Mouse (Mus musculus) adrenal gland, adult 2 months (tissue): ENCODE results near the gene Ptpn13. TPM values are rescaled to one million over a fixed set of nuclear protein-coding genes. Genes with fewer than 3 reads are reported as not detected.

Source experiments
- DNase-seq: peaks from one replicate; pipeline ENCODE4 v3.0.0; 2021
- polyA plus RNA-seq: library from polyadenylated mRNA; depleted of rRNA; stranded (reverse); fragments of >200 nt; gene quantifications from 2 replicates; pipeline ENCODE4 v1.2.3, GENCODE M21; 2012
- total RNA-seq, 2 experiments: library from RNA; stranded (reverse); gene quantifications; 2 replicates each; pipeline ENCODE4 v1.2.3; 2021

Ptpn13 gene
- total and polyA plus RNA-seq, 3 experiments: 3.6 to 32.8 (median 21.4) TPM

DNA sequence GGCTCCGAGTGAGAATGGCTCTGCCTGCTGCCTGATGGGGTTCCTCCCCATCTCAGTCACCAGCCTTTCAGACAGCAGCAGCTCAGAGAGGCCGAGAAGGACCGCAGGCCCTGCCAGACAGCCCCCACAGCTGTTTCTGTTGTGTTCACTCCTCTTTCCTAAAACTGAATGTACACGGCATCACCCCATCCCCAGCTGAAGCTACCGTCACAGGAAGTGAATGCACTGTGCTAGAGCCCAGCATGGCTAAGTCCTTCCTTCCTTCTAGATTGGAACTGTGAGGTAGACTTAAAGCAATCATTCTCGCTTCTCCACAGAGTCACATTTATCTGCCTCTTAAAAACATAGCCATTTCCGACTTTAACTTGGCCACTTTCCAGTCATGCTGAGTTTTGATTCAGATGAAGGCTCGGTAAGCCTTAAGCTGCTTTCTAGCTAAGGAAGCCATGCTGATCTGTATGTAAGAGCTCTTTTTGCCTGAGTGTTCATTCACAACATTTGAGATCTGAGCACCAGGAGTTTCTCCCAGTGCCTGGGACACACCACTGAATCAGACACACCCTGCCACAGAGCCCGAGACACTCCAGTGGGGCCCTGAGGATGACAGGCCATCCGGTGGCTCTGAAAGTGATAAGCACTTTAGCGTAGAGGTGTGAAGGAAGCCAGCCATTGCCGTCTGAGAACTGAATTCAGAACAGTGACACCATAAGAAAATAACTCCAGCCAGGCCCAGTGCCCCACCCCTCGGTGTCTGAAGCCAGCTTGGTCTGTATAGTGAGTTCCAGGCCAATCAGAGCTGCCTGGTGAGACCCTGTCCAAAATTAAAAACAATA, 170.6 kb downstream of the Ptpn13 start:
- DNase-seq: no peak

DNA sequence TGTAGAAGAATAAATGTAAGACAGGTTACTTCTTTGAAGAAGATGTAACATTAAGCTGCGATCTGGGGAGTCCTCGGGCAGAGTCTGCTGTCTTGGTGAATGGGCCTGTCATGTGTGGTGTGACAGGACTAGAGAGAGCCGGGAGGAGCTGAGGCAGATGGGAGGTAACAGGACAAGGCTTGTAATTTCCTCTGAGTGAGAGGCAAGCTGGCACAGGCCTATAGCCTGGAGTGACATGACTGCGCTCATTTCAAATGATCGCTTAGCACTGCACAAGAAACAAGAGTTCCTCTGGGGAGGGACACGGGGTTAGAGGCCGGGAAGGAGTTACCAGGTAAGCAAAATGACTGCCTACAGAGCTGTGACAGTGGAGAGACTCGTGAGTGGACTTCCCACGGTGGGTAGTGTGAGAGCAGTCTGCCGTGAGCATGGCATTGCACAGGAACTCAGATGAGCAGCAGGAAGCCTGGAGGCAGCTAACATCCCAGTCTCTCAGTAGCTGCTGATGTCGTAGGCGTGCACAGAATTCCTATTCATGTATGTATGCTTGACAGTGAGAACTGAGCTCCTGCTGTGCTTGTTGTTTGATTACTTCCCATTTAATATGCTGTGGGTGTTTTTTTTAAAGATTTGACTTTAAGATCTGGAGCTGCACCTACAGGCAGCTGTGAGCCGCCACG, 171.6 kb downstream of the Ptpn13 start:
- no peak for DNase-seq

DNA sequence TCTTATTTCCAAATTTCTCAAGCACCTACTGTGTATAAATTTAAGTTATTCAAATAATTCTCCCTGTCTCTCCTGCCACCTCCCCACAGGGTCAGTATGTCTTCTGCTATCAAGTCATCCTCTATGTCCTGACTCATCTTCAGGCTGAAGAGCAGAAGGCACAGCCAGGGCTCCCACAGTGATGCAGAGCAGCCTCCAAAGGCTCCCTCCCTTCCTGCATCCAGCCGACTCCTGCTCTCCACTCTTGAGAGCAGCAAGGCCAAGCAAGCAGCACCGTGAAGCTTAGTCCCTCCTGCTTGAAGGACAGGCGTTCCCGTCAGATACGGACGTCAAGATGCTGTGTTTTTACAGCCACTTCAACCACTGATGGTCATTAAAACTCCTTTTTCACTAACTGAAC, 172.6 kb downstream of the Ptpn13 start:
- no peak for DNase-seq

DNA sequence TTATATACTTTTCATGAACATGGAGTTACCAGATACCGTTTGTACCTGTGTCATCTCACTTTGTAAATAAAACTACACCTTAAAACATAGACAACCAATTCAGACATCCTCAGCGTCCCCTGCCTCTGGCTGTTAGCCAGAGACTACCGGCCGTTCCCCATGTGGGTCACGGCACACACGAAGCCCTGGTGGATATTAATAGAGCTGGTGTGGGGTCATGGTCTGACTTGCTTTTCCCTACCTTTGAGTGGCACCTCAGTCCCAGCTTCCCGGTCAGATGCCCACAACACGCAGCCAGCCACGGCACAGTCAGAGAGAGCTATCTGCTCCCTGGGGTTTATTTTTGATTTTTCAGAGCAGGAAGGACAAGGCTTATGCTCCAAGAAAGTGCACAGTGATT, 173.3 kb downstream of the Ptpn13 start:
- no peak for DNase-seq

DNA sequence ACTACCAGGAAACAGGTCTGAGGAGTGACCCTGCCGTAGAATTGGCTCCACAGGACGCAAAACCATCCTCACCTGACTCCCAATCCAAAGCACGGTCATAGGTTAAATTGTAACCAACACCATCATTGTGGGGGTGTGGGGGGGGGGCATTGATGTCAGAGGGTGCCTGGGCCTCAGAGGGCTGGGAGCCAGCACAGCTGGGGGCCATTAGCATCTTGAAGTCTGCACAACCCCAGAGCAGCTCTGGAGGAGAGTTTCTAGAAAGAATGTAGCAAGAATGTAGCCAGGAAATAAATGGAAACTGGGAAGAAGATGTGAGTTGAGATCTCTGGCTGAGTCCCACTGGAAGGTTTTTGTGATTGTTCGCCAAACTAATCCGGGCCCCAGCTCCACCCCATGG, 173.9 kb downstream of the Ptpn13 start:
- no peak for DNase-seq

DNA sequence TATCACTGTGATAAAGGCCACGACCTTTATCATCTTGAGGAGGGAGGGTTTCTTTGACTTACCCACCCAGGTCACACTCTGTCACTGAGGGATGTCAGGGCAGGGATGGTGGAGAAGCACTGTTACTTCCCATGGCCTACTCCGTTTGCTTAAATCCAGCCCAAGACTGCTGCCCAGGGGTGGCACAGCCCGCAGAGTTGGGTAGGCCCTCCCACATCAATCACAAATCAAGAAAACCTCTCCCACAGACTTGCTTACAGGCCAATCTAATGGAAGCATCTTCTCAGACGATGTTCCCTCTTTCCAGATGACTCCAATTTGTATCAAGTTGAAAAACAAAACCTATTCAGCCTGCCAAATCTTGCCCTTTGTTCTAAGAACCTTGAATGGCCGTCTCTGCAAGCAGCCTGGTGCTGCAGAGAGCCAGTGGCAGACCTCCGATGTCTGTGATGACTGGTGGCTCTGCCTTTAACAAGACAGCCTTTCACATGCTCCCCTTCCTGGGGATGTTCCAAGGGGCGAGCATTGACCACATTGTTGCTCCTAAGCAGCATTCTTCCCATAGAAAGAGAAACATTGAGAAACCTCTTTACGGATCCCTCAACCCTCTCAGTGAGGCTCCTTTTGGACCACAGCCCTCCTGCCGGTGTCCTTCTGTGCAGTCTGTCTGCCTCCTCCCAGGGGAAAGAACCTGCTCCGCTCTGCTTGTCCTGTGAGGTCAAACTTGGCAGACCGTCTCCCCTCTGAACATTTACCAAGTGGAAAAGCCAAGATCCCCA, 178.3 kb downstream of the Ptpn13 start:
- DNase-seq: no peak

DNA sequence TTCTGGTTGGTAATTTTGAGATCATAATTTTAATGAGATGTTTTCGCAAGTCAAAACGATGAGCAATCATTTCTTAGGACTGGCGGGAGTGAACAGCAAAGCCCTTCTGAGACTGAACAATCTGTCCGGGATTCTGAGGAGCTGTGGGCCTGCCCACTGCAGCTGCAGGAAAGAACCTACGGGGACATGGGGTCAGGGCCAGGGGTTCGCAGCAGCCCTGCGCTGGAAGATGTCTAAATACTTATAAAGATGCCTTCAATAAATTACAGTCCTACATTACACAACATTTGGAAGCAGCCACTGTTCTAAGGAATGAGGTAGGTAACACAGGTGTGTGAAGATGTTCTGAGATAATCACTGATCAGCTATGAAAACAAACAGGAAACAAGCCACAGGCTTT, 180.7 kb downstream of the Ptpn13 start:
- DNase-seq: no peak

DNA sequence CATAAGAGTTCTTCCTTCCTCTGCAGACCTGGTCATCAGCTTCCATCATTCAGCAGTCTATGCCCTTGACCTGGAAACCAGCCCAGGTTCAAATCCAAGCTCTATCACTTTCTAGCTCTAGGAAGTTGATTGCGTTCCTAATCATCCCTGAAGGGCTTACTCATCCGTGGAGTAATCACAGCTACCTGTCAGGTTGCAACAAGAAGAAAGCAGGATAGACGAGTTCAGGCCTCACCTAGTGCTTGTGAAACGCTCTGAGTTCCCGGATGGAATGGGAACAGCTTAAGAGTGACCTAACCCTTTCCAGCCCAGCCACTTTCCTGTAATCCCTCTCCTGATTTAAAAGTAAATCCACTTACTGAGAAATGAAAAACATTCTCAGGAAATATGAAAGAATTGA, 185.2 kb downstream of the Ptpn13 start:
- no peak for DNase-seq

DNA sequence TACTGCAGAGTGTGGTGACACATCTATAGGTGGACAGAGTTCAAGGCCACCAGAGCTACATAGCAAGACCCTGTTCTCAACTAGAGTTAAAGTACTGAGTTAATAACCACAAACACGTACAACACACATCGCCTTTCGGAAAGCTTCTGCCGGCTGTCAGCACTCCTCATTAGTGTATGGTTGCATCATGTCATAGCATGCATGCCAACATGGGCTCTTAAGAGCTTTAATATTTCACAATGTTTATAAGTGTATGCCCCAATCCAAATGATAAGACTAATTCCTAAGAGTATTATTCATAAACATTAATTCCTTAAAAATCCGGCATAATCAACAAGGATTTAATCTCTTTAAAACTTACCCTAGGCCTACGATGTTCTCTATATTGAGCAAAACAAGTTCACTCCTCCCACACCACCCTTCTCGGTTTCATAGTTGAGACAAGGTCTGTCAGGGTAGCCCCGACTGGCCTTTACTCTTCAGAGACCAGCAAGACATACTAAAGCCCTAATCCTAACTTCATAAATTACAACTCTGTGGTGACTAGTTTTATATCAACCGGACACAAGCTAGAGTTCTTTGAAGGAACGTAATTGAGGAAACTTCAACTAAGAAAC, 186.0 kb downstream of the Ptpn13 start:
- DNase-seq: no peak

DNA sequence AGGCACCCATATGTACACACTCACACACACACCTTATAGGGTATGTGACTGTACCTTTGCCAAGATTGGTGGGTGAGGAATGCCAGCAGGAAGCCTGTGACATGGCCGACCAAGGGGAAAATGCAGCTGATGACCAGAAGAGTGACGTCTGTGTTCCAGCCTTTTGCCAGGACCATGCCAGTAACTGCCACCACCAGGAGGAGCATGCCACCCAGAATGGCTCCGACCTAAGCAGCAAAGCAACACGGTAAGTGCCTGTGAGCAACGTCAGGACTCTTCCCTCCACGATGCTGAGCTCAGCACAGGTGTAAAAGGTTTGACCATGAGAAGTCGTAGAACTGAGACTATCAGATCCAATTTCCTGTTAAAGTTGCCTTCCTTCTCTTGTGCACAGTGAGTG, 187.3 kb downstream of the Ptpn13 start:
- no peak for DNase-seq

DNA sequence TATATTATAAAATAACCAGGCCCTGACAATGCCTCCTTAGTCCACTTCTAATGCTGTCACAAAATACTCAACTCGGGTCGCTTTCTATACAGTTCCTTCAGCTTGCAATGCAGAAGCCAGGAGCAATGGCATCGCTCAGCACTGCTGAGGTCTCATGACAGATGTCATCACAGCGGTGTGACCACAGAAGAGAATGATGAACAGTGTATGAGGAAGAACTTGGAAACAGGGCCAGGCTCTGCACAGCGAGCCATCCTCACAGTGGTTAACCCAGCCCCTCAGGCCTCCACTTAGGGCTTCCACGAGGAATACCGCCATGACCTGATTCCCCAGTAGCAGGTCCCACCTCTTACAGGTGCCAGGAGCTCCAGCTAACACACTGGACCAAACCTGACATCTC, 189.4 kb downstream of the Ptpn13 start:
- no peak for DNase-seq

DNA sequence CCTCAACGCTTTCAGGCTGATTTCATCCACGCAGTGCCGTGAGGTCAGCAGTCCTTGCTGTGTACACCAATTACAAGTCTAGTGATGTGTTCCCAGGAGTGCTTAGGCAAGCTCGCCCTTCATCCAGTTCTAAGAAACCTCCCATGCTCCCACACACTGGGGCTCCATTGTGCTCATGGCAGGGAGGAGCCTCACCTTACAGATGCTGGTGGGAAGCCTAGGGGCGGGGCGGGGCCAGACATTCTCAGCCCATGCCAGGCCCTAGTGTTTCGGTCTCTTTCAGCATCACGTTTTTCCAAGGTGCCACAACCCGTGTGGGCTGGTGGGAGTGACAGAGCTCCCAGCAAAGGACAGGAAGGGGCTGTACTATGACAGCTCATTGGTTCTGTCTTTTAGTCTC, 192.2 kb downstream of the Ptpn13 start:
- DNase-seq: no peak

DNA sequence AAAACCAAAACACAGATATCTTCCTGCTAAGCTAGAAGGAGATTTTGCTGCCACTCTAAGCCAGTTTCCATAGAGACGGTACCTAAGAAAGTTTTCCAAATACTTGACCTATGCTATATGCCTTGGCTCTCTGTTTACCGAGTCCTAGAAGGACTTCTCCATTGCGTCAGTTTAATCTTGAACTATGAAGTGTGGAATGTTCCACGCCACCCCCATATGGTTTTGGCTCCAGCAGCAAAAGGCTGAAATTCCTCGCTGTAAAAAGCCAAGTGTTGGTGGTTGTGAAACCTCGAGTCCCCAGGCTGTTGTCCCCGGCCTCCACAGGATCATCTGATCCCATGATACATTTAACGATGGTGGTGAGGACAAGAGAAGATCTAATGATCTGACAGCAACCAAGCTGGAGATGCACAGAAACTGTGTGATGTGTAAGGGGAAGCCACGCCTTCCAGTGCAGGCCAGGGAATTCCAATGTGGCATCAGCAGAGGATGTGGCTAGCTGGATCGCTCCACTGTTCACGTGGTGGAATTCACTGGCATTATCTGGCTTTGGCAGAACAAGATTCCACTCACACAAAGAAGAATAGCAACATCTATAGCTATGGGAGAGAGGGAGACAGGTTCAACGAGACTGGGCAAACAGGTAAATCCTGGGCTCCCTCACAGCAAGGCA, 195.4 kb downstream of the Ptpn13 start:
- DNase-seq: no peak

DNA sequence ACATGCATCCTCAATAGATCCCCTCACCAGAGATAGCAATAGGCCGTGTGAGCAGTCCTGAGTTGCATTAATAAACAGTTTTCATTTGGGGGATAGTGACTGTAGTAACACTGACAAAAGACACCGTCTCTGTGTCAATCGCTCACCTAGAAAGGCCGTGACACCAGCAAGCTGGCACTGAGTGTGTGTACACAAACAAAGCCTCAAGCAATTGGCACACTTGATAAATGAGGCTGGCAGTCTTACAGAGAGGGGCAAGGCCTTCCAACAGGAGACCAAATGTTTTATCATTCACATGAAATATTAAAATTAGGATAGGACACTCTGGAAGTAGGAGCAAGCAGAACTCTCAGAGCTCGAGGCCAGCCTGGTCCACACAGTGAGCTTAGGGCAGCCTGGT, 197.3 kb downstream of the Ptpn13 start:
- no peak for DNase-seq

DNA sequence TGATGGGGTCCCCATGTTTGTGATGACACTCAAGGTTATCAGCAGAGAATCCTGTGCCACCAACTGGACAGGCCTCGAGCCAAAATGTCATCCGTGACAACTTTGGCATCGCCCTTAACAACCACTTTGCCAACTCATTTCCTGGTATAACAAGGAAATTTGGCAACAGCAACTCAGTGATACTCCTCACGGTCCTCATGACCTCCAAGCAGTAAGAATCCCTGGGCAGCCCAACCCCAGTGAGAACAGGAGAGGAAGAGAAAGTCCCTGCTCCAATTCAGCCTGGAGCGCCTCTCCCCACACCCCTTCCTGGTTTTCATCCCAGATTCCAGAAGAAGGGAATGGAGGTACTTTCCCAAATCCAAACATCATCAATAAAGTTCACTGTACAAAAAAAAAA, 199.8 kb downstream of the Ptpn13 start:
- DNase-seq: no peak

DNA sequence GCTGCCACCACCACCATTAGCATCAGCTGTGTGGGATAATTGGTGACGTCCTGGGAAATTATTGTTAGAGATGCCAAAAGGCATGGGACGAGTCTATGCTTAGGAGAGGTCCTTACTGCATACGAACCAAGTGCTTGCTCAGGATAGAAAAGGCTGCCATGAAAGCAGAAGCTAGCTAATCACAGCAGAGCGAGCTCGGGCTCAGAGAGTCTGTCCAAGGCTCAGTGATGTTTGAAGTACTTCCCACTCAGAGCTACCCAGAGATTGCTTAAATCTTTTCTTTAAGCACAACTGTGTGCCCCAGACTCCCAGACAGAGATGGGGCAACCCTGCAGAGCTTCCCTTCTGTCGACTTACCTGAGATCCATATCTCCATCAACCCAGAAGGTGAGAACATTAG, 203.5 kb downstream of the Ptpn13 start:
- no peak for DNase-seq

DNA sequence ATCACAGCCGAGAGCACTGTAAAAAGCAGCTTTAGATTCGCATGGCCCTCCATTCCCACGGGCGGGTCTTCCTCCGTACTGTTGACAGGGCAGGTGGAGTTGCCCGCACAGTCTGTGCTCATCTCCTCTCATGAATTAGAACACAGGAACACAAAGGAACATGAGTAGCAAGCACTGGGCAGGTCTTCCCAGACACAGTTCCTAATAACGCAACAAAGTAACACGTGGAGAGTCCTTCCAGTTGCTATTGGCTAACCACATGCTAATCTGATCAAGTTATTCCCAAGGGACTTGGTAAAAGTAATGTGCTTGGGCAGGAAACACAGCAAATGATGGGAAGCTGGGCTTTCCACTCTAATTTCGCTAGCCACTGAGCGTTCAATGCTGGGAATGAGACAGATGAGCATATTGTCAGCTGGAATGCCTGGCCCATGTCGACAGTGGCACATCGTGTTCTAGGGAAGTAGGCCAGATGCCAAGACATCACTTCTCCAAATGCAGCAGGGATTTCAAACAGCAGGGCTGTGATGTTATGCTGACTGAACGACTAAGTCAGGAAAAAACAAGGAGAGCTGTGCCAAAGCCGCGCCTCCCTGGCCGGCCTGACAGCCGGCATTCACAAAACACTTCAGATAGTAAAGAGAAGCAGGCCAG, 204.2 kb downstream of the Ptpn13 start, which contains the start of gene Slc10a6:
Gene Slc10a6, minus strand, starts transcription at position 293 of the 654 bp plus-strand sequence.
- DNase-seq: peak; percentile 64

DNA sequence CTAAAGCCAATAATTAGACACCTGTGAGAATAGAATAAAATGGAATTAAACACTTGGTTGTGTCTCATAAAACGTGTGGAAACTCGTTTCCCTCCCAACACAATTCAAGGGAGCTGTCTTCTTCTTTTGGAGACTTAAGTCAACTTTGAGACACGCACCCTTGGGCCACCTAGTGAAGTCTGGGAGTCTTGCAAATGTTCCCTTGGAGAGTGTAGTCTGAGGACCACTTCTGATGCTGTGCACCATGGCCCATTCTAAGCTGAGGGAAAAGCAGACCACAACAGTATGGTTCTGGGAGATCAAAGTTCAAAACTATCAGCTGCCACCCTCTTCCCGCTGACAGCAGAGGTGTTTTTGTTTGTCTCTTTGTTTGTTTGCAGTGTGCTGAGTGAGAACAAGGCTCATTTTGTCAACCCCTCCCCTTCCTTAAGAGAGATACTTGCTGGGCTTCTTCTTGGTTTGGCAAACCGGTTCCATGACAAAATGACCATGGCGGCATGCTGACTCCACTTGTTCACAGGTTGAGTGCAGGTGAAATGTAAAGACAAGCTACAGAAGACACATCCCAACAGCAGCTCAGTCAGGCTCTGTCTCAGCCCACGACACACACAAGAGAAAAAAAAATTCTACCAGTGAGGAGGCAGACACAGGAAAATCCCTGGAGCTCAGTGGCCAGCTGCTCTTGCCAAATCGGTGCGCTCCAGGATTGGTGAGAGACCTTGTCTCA, 205.0 kb downstream of the Ptpn13 start:
- no peak for DNase-seq

DNA sequence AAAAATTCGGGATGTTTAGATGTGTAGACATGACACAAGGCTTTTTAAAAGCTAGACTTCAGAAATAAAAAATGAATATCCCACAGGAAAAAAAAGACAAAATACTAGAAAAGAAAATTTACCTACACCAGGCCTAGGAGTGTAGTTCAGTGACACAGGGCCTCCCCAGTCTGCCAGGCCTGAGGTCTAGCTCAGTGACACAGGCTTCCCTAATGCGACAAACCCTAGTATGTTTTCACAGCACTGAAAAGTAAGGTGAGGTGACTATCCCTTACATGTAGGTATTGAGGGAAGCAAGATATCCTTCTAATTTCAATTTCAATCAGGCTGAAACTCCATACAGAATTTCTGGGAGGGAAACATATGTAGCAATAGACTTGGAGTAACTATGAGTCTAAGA, 212.2 kb downstream of the Ptpn13 start:
- DNase-seq: no peak

DNA sequence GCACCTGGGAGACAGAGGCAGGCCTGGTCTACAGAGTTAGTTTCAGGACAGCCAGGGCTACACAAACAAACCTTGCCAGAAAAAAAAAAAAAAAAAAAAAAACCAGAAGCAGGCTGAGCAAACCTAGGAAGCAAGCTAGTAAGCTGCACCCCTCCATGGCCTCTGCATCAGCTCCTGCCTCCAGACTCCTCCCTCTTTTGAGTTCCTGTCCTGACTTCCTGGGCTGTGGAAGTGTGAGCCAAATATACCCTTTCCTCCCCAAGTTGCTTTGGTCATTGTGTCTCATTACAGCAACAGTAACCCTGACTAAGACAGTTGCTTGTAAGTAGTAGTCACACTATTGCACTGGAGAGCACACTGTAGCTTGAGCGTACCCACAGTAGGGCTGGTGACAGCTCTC, 219.2 kb downstream of the Ptpn13 start:
- DNase-seq: no peak

DNA sequence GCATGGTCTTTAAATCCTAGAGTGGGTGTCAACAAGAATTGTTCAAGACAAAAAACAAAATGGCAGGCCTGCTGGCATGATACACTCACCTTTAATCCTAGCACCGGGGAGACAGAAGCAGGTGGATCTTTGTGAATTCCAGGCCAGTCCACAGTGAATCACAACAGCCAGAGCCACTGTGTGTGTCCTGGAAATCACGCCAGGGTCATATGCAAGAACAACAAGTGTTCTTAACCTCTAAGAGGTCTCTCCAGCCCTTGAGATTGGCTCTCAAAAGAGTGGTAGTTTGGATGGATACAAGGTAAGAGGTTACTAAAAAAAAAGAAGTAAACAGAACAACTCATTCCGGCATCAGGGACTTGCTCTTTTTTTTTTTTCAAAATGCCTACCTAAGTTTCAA, 222.3 kb downstream of the Ptpn13 start:
- DNase-seq: no peak
